7 mouse cellular contexts compared by ENCODE assay signal in the genomic region with DNA sequence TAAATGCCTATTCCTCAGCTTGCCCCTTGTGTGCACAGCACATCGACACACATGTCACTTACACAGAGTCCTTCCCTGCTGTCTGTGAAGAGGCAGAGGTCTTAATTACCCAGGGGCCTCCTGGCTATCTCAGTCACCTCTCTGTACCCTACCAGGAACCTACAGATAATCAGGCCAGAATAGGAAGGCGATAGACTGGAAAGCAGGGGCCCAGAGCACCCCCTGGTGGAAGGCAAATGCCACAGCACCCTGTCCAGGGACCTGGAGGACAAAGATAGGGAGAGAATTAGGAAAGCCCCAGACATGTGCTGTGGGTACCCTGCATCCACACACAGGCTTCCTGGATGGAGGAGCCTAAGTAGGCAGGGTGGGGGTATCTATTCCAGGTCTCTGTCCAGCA. TPM values are rescaled to one million over a fixed set of nuclear protein-coding genes. Genes with fewer than 3 reads are reported as not detected.
DNase-seq lines count a peak whose midpoint lies in the region; ATAC-seq lines count a peak whose summit lies in the region.

No protein-coding gene starts in this region.

- peaks cover 71% of the 10 kb centered on the region for H3K4me1 ChIP-seq in liver, embryonic 13.5 days (replicated peaks)

- peak; percentile 51 for ATAC-seq in liver, embryonic 13.5 days (ENCODE audit: low read depth)

- WGBS in liver, embryonic 13.5 days (ENCODE audit: insufficient replicate concordance): 8% methylated on average over 2 of the region's 2 CpGs

- no peaks in the 10 kb centered on the region for H3K9me3 ChIP-seq in liver, embryonic 13.5 days (replicated peaks)

- intact Hi-C loops in heart, postnatal 10 days (cut with DNase I): loop anchor here (1.0 kb wide), 1 partner anchor 71 kb away; no protein-coding TSS in a partner anchor

- H3K9ac ChIP-seq in liver, embryonic 13.5 days: no peak overlapping the region

- H3K4me3 ChIP-seq in liver, embryonic 13.5 days (replicated peaks): no peak overlapping the region

- peaks cover 34% of the 10 kb centered on the region for H3K27me3 ChIP-seq in liver, embryonic 13.5 days

- DNase-seq in urinary bladder, postnatal 14 days (ENCODE audit: low spot score): peak; percentile 63
- no peak for DNase-seq in urinary bladder, postnatal 10 days (ENCODE audit: low spot score)
- DNase-seq in adrenal gland, postnatal 10 days: peak; percentile 82
- DNase-seq in embryo, embryonic 9.5 days (ENCODE audit: extremely low spot score): peak; percentile 72
- DNase-seq in heart, postnatal 10 days: peak; percentile 77 to 89
- DNase-seq in liver, embryonic 13.5 days: peak; percentile 69
- peak; percentile 81 for DNase-seq in retina, embryonic 14.5 days (ENCODE audit: low spot score)

- H3K4me2 ChIP-seq in liver, embryonic 13.5 days: no peak overlapping the region

- H3K36me3 ChIP-seq in liver, embryonic 13.5 days: no peaks in the 10 kb centered on the region

- no peak overlapping the region for H3K27ac ChIP-seq in liver, embryonic 13.5 days

RNA-seq across cellular contexts. Expression of a gene that starts 3.9 kb away (rescaled TPM):
- 10 to 100 TPM; 42.9 to 72.4 TPM for total RNA-seq in adrenal gland, postnatal 10 days (2021)
- 100 to 1,000 TPM; 129 to 136 TPM for total RNA-seq in heart, postnatal 10 days (2021)
- 6.7 and 7.5 TPM in 2 replicates for polyA plus RNA-seq in liver, embryonic 13.5 days (2015; fragmentation: Nextera tagmentation; extraction: Ambion mirVana)

RNA-seq across cellular contexts. Expression of a gene that starts 20.7 kb away (rescaled TPM):
- 10 to 100 TPM; 35.9 to 46.7 TPM for total RNA-seq in adrenal gland, postnatal 10 days (2021)
- total RNA-seq in heart, postnatal 10 days (2021): 10 to 100 TPM; 26.4 to 31.4 TPM
- polyA plus RNA-seq in liver, embryonic 13.5 days (2015; fragmentation: Nextera tagmentation; extraction: Ambion mirVana): 120 and 148 TPM in 2 replicates

RNA-seq across cellular contexts. Expression of a gene that starts 35.2 kb away (rescaled TPM):
- 10 to 100 TPM; 21.7 to 25.4 TPM for total RNA-seq in adrenal gland, postnatal 10 days (2021)
- total RNA-seq in heart, postnatal 10 days (2021): 10 to 100 TPM; 18.4 to 23.3 TPM
- 1.4 and 2.1 TPM in 2 replicates for polyA plus RNA-seq in liver, embryonic 13.5 days (2015; fragmentation: Nextera tagmentation; extraction: Ambion mirVana)

RNA-seq across cellular contexts. Expression of a gene that starts 50.9 kb away (rescaled TPM):
- total RNA-seq in adrenal gland, postnatal 10 days (2021): 100 to 1,000 TPM; 210 to 252 TPM
- 100 to 1,000 TPM; 346 to 355 TPM for total RNA-seq in heart, postnatal 10 days (2021)
- 13.8 and 17.9 TPM in 2 replicates for polyA plus RNA-seq in liver, embryonic 13.5 days (2015; fragmentation: Nextera tagmentation; extraction: Ambion mirVana)

RNA-seq across cellular contexts. Expression of a gene that starts 54.9 kb away (rescaled TPM):
- total RNA-seq in adrenal gland, postnatal 10 days (2021): 1 to 10 TPM; 3.9 to 5.5 TPM
- 1 to 10 TPM; 7.7 to 8.5 TPM for total RNA-seq in heart, postnatal 10 days (2021)
- 0.40 and 0.71 TPM in 2 replicates for polyA plus RNA-seq in liver, embryonic 13.5 days (2015; fragmentation: Nextera tagmentation; extraction: Ambion mirVana)
